Mouse (Mus musculus) ES-CJ7 (cell line): Measurements from ENCODE around the gene Grik1.

Experiments used
- DNase-seq: peaks from one replicate; pipeline ENCODE4 v3.0.0; 2011; ENCODE audit warnings: low read depth, low spot score

The Grik1 gene

GRCm38 (mm10) chr16:87961419-87961818 is 328.6 kb downstream of the Grik1 start:
- no peak for DNase-seq

- no peak for DNase-seq
Measured at GRCm38 (mm10) chr16:87957449-87957848, 332.6 kb downstream of the Grik1 start.

- DNase-seq, result no peak
Measured at GRCm38 (mm10) chr16:87956178-87956577, 333.9 kb downstream of the Grik1 start.

GRCm38 (mm10) chr16:87954715-87955441 is 335.2 kb downstream of the Grik1 start:
- DNase-seq, result no peak

- no peak for DNase-seq
Measured at GRCm38 (mm10) chr16:87953176-87953575, 336.9 kb downstream of the Grik1 start.

- no peak for DNase-seq
Measured at GRCm38 (mm10) chr16:87949881-87950280, 340.2 kb downstream of the Grik1 start.

- DNase-seq, result no peak
Measured at GRCm38 (mm10) chr16:87948122-87948521, 341.9 kb downstream of the Grik1 start.

- no peak for DNase-seq
Measured at GRCm38 (mm10) chr16:87944318-87944717, 345.7 kb downstream of the Grik1 start.

- DNase-seq, result no peak
Measured at GRCm38 (mm10) chr16:87942103-87942865, 347.8 kb downstream of the Grik1 start.

GRCm38 (mm10) chr16:87934685-87935084 is 355.4 kb downstream of the Grik1 start:
- no peak for DNase-seq

GRCm38 (mm10) chr16:87931358-87931757 is 358.7 kb downstream of the Grik1 start:
- no peak for DNase-seq

GRCm38 (mm10) chr16:87930519-87930918 is 359.5 kb downstream of the Grik1 start:
- no peak for DNase-seq

- no peak for DNase-seq
Measured at GRCm38 (mm10) chr16:87928671-87929070, 361.4 kb downstream of the Grik1 start.

- no peak for DNase-seq
Measured at GRCm38 (mm10) chr16:87917897-87918296, 372.2 kb downstream of the Grik1 start.

GRCm38 (mm10) chr16:87917157-87917546 is 372.9 kb downstream of the Grik1 start:
- no peak for DNase-seq

- DNase-seq, result no peak
Measured at GRCm38 (mm10) chr16:87916209-87917156, 373.6 kb downstream of the Grik1 start.

- no peak for DNase-seq
Measured at GRCm38 (mm10) chr16:87915156-87915555, 374.9 kb downstream of the Grik1 start.

GRCm38 (mm10) chr16:87913781-87914180 is 376.3 kb downstream of the Grik1 start:
- DNase-seq, result no peak

- no peak for DNase-seq
Measured at GRCm38 (mm10) chr16:87911201-87911600, 378.9 kb downstream of the Grik1 start.

GRCm38 (mm10) chr16:87902049-87902448 is 388.0 kb downstream of the Grik1 start:
- no peak for DNase-seq

- DNase-seq, result no peak
Measured at GRCm38 (mm10) chr16:87901189-87901588, 388.9 kb downstream of the Grik1 start.

GRCm38 (mm10) chr16:87875927-87876326 is 414.1 kb downstream of the Grik1 start:
- DNase-seq, result no peak
